Mouse (Mus musculus): Measurements from ENCODE around the gene Lgmn.

Gene Lgmn

DNA sequence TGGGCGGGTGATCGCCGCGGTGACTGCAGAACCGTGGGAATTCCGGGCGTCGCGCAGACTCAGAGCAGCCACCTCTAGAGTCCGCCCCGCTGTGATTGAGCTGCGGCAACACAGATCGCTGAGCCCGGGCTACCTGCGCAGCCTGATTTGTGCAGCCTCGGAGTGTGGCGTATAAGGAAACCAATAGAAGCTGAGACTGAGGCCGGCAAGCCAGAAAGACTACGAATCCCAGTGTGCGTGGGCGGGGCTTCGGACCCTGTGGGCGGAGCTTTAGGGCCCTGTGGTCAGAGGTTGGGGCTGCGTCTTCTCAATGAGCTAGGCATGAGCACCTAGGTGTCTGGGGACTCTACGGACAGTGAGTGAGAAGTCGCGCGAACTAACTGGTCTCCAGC is at the start of gene Lgmn:
Gene Lgmn, minus strand, starts transcription at position 182 of the 392 bp plus-strand sequence.
- peak; percentile 99 for DNase-seq

DNA sequence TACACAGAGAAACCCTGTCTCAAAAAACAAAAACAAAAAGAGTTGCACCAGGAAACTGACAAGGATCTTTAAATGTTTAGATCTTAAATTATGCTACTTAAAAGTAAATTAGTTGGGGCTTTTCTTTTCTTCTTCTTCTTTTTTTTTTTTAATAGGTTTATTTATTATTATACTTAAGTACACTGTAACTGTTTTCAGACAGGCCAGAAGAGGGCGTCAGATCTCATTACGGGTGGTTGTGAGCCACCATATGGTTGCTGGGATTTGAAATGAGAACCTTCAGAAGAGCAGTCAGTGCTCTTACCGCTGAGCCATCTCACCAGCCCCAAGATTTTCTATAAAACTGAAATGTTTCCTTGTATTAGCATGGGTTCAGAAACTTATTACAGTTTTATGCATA is 45.3 kb upstream of the Lgmn start:
- DNase-seq = no peak

DNA sequence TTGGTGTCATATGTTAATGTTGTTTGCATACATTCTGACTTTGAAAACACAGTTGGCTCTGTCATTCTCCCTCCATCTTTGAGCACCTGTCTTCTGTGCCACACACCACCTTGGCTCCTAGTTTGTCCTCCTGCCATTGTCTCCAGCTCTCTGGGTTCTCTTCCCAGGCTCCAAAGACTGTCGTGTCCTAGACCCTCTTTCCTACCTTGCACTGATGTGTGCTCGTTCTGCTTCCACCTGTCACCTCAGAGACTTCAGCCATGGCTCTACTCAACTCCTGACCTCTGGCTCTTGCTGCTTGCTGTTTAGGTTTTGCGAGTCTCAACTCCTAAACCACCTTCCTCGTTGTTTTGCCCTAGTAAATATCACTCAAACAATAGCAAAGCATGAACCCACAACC is 40.9 kb upstream of the Lgmn start:
- DNase-seq = no peak

DNA sequence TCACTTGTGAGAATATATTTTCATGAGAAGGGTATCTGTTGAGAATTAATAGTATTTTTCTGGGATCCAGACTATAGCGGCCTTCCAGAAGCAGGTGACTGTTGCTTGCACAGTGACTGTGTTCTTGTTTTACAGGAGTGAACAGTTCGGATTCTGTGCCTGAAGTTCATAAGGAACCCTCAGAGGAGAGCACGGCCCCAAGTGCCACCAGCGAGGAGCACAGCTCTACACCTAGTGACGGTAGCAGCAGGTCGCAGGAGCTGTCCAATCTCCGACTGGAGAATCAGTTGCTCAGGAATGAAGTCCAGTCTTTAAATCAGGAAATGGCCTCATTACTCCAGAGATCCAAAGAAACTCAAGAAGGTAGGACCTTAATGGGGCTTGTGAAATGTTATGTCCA is 34.8 kb upstream of the Lgmn start:
- DNase-seq = no peak

DNA sequence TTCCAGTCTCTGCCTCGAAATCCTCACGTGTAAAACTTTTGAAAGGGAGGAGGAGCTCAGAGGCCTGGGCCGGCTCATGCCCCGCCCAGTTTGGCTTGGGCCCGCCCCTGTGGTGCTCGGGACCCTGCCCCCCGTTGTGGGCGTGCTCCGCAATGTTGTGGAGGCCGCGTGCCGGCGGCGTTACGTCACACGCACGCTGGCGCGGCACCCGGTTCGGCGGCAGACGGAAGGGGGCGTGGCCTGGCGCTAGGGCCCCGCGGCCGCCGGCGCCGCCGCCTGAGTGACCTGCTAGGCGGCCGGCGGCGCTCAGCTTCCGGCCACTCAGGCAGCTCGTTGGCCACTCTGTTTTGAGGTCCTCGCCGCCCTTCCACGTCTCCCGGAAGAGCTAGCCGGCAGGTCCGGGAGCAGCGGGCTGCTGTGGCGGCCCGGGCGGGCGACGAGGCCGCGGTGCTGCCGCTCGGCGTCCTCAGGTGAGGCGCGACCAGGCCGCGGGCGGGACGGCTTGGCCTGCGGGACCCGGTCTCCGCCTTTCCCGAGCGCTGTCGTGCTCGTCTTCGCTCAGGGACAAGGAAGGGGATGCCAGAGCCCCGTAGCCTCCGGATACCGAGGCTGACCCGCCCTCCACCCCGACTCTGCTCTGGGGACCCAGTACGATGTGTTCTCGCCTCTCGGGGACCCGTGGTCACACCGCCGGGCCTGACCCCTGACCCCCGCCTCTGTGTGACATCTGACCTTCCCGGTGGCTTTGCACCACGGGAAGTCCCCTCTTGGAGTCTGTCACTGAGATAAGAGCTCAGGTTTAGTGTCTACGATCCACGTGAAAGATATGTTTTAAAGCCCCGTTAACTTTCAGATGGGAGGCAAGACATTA is 29.5 kb upstream of the Lgmn start, which contains the start of gene Golga5:
Gene Golga5, plus strand, starts transcription at position 242 of the 871 bp plus-strand sequence.
- peak; percentile 98 for DNase-seq

DNA sequence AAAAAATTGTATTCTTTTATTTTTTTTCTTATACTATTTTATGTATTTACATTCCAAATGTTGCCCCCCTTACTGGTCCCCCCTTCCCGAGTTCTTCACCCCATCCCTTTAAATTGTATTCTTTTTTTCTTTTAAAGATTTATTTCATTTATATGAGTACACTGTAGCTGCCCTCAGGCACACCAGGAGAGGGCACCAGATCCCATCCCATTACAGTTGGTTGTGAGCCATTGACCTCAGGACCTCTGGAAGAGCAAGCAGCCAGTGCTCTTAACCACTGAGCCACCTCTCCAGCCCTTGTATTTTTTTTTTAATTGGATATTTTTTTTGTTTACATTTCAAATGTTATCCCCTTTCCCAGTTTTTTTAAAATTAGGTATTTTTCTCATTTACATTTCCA is 28.5 kb upstream of the Lgmn start:
- no peak for DNase-seq

DNA sequence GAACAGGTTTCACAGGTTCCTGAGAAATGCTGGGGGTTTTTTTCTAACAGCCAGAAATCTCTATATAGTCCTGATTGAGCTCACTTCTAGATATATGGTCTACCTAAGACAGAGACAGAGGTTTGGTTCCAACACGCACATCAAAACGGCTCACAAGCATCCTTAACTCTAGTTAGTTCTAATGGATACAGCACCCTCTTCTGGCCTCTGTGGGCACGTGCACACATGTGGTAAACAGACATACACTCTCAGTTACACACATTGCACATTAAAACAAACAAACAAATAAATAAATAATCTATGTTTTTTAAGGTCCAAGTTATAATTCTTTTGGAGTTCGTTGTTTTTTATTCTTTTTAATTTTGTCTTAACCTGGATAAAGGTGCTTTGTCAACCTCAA is 25.0 kb upstream of the Lgmn start:
- no peak for DNase-seq

DNA sequence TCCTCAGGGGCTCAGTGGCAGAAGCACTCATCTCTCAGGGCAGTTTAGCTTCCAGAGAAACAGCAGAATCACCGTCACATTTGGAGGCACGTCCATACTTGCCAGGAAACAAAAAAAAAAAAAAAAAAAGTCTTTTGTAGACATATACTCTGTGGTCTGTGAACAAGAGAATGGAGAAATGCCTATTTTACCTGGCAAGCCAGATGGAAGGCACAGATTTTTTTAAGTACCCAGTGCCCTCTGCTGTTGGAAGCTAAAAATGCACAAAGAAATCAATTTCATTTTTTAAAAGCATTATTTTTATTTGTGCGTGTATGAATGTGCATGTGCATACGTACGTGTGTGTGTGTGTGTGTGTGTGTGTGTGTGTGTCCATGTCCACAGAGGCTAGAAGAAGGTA is 21.6 kb upstream of the Lgmn start:
- no peak for DNase-seq

DNA sequence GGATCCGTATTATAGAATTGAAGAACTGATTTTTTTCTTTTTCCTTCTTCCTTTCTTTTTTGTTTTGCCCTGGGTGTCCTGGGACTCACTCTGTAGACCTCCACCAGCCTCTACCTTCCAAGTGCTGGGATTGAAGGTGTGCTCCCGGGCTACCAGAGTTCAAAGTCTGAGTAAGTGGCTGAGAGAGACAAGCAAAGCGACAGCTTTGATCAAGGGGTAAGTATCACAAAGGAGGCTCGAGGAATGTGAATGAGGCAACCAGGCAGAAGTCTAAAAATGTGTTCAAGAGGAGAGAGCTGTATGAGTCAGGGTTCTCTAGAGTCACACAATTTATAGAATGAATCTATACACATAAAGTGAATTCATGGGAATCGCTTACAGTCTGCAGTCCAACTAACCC is 20.4 kb upstream of the Lgmn start:
- DNase-seq = no peak

DNA sequence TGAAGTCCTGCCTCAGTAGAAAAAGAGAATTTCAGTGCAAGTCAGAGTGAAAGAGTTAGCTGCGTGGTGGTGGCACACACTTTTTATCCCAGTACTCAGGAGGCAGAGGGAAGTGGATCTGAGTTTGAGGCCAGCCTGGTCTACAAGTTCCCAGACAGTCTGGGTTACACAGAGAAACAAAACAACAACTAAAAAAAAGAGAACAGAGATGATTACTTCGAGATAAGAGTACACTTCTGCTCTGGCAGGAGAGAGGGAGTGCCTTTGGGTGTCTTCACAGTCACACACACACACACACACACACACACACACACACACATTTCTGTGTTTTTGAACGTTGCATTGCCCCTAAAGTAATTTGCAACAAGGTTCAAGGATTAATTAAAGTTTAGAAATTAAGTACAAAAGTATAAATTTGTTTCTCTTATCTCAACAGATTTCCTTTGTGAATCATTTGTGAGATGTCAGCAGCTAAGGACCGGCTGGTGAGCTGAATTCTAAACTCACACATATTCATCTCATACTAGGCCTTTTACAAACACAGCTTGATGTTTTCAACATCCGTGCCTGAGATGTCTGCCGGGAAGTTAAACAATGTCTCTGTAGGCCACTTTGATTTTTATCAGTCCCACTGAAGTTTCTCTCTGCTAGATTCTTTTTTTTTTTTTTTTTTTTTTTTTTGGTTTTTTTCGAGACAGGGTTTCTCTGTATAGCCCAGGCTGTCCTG is 17.0 kb upstream of the Lgmn start:
- no peak for DNase-seq

DNA sequence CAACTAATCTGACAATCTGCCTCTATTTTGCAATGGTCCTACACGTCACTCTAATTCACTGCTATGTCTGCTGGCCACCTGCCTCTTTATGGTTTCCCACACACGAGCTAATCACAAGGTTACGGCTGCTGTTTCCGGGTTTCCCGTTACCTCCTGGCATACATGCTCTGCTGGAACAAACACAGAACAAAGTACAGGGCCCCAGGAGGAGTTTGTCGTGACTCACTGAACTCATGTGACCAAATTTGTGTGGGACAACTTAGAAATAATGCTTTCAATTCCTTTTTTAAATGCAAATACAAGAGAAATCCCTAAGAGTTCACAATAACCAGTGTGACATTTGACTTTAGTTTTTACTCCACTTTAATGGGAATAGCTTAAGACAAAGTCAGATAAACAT is 14.0 kb upstream of the Lgmn start:
- DNase-seq = no peak

DNA sequence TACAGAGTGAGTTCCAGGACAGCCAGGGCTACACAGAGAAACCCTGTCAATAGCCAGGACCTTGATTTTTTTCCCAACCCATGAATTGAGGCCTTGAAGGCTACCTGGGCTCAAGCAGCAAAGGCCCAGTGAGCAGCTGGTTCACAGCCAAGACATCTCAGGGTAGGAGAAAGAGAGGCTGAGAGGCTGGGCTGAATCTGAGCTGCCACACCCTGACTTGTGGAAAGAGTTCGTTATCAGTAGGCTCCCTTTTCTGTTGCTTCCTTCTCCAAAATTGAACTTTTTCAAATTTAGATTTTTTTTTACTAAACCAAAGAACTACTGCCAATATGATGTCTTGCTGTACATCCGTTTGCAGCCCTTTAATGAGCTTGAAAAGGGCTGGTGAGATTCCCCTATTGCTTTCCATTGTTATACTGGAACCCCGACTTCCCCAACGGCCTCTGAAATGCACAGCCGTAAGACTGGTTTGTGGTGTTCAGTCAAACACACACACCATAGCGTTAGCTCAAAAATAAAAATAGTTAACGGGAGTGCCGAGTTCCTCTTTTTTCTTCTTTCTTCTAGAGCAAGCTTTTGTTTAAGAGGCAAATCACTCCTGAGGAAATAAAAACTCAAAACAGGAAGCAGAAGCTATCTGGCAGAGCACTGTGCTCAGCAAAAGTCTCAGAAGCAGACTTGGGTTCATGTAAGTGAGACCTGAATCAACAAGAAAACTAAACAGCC is 11.7 kb upstream of the Lgmn start:
- no peak for DNase-seq

DNA sequence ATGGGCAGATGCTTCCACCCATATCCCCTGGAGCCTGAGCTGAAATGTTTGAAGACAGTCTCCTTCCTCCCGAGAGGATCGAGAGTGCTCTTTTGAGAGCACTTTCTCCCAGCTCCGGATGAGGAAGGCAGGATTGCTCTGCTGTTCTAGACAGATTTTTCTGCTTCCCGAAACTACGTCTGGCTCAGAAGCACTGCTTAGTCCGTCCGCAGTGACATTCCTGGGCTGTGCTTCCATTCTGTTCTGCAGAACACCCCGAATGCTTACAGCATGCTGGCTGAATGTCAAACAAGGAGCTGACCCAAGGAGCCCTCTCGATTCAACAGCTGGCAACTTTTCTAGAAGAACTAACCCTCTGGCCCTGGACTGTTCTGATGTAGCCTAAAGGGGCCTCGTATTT is 10.8 kb upstream of the Lgmn start:
- DNase-seq = no peak

DNA sequence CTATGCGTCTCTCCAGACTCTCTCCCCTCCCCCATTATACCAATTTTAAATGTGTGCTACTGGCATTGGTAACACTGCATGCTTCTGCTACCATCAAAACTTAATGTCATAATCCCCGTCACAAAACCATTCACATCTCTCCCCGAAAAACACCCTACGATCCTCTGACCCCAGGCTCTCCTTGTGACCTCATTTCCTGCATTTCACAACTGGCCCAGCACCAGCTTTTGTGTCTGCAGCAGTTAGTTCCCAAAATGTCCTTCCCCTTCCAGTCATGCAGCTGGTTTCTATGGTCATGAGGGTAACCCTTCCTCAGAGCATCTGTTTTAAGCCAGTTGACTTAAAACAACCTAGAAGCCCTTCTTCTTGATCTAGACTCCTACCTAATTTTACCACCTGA is 5.8 kb upstream of the Lgmn start:
- DNase-seq = no peak

DNA sequence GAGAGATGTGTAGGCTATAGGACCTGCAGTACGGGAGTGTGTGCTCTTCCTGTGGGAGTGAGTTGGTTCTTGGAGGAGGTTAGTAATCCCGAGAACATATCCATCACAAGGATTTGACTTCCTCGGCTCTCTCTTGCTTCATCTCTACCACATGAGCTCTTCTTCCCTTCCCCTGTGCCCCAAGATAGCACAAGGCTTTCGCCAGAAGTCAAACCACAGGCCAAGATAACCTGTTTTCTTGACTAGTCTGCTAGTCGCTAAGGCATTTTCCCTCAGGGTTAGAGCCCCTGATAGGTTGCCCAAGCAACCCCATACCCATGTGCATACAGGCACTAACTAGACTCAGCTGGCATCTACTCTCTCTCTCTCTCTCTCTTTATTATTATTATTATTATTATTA is 4.1 kb upstream of the Lgmn start:
- DNase-seq = no peak

DNA sequence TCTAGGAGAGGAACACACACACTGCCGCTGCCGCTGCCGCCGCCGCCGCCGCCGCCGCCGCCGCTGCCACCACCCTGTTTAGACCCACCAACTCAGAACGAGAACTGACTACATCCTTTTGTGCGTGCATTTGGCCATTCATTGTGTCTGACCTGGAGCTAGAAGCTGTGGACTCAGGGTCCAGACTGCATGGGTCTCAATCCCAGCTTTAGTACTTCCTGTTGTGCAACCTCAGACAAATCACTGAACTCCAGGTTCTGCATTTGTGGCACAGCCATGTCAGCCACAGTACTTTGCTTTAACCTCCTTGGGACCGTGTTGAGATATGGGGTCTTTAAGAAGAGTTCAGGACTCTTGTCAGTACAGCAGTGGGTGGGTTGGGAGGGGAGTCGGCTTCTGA is 3.0 kb upstream of the Lgmn start:
- no peak for DNase-seq

DNA sequence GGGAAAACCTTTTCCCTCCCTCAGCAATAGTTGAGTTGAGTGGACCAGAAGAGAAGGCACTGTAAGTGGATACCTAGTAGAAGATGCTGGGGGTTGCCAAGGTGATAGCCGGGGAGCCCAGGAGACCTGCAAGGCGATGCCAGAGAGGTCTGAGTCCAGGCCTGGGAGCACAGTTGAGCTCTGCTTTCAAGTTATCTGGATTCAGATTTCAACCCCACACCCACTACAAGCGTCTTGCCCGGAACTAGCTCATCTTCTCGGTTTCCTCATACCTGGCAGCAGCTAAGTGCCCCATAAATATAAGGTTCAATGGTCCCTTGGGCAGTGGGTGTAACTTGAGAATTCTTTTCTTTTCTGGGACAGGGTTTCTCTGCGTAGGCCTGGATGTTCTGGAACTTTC is 1.5 kb upstream of the Lgmn start:
- no peak for DNase-seq

DNA sequence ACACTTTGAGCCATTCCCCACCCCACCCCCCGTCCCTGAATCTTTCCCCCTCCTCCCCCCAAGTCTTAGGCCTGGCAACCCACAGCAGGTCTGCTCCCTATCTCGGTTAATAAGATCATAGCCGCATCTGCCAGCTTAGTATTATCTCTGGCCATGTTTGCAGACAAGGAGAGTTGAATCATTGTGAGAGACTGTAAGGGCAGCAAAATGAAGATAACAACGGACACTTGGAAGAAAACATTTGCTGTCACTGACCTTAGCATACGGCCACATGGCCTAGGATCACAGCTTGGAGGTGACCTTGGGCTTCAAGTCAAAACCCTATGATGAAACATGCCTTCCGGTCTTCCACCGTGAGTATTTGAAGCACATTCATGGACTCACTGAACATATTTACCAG is 938 bp upstream of the Lgmn start:
- DNase-seq = no peak

DNA sequence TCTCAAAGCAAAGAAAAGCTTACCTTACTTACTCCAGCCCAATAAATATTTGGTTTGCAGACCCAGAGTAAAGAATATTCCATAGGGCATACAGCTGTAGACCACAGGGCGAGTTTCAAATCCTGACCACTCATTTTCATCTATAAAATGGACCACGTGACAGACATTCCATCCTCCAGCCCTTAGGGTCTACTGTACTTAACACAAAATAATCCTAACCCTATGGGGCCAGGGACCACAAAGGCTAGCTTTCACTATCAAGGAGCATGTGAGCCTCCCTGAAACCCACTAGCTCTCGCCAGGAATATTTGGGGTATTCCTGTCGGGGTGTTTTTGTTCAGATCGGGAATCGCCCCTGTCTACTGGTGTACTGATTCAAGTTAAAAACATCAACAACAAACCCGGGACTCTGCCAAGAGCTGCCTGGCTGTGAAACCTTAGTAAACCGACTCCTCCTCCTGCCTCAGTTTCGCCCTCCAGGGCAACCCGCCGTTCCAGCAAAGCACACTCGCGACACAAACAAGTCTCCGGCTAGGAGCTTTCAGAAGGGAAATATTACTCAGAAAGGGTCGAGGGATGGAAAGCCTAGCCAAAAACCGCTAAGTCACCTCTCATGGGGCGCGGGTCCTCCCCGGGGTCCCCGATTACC is 506 bp downstream of the Lgmn start:
- DNase-seq = no peak

DNA sequence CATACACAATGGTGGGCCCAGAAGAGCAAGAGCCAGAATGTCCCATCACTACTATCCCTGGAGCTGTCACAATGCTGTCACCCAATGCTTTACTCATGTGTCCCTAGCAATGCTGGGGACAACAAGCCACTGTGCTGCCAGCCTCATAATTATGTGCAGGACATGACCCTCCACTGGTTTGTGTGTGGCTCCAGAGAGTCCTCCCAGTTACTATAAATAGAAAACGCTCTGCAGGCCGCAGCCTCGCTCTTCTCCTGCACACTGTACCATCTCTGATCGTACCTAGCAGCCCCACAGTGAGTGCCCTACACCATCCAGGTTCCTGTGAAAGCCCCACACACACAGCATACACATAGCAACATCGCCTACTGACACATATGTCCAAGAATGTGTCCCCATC is 1.7 kb downstream of the Lgmn start:
- DNase-seq = no peak

DNA sequence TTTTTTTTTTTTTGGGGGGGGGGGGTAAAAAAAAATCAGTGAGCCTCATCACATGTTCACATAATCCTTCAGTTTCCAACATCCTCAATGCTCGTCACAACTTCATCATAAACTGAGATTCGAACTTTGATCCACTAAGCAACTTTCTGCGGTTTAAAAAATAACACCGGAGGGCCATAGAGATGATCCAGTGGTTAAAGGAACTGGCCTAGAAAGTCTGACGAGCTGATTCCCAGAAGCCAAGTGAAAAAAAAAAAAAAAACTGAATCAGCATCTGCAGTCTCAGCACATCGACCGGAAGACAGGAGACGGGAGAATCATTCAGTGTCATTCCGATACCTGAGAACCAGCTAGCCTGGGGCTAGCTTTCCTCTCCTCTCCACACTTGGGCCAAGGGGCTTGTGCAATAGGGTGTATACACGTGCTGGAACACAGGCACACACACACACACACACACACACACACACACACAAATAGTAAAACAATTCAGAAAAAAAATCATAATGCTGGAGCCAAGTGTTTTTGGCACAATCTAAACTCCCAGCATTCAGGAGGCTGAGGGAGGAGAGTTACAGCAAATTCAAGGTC is 2.6 kb downstream of the Lgmn start:
- DNase-seq = no peak

DNA sequence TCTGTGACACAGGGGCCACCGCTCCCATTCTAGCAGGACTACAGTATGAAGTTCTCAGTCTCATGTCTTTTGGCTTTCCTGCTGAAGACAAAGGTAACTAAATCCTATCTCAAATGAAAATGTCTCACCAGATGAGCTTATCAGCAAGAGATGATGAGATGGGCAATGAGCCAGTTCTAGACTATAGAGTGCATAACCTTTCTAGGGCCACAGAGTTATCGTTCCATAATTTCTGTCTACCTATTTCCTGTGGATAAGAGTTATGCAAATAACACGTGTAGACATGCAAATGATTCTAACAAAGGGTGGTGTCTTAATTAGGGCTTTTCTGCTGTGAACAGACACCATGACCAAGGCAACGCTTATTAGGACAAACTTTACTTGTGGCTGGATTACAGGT is 5.5 kb downstream of the Lgmn start:
- no peak for DNase-seq

DNA sequence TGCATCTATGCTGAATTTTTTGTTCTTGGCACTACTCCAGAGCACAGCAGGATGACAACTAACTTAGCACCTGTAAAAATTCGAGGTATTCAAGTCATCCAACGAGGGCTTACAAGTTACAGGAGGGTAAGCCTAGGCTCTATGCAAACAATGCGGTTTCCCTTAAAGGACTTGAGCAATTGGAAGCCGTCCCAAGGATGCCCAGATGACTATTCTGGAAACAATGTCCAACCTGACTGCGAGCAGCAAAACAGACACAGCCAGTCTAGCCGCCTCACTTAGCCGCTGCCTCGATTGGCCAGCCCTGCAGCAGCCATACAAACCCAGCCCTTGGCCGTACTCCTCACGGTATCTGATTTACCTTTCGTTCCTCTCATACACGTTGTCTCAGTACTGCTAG is 7.4 kb downstream of the Lgmn start:
- no peak for DNase-seq

Measured in right cerebral cortex, adult 18-20 months (tissue).